ENCODE assay signal across 18 mouse cellular contexts in the genomic region with DNA sequence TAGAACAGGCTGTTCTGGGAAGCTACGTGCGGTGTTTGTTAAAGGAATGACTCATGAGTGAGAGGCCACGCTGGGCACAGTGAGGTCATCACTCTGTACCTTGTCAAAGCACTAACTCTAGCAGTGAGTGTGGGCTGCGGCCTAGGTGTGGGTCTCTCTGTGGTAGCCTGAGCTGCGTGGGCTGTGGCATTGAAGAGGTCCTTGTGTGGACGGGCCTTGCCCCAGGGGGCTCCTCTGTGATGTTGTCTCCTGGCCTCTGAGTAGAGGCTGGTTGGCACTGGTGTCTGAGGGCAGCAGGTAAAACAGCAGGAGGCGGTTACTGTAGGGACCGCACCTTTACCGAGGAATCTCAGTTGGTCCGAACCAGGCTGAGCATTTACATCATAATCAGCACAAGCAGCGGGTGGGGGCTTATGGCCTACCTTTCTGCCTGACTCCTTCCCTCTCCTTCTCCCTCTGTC. TPM values are rescaled to one million over a fixed set of nuclear protein-coding genes. Genes with fewer than 3 reads are reported as not detected.
DNase-seq lines count a peak whose midpoint lies in the region; ATAC-seq lines count a peak whose summit lies in the region.
"Had no signal": no experiment of that assay in that cellular context is flagged by ENCODE, and none has a peak within 500 bp of the region (broad histone marks: within the 10 kb centered on the region; RNA-seq: fewer than 3 reads in every experiment).

No protein-coding gene starts in this region.

- H3K36me3 ChIP-seq in intestine, embryonic 15.5 days, result no peaks in the 10 kb centered on the region
- H3K36me3 ChIP-seq: embryonic facial prominence, embryonic 15.5 days; forebrain, embryonic 12.5 days; limb, embryonic 10.5 days; liver, embryonic 13.5 days; midbrain, embryonic 10.5 days; neural tube, embryonic 15.5 days had no signal

- no peak overlapping the region for H3K9ac ChIP-seq in intestine, embryonic 15.5 days
- H3K9ac ChIP-seq: embryonic facial prominence, embryonic 15.5 days; forebrain, embryonic 12.5 days; hindbrain, embryonic 14.5 days; liver, embryonic 13.5 days; neural tube, embryonic 15.5 days had no signal

- H3K4me2 ChIP-seq in intestine, embryonic 15.5 days (replicated peaks), result no peak overlapping the region
- H3K4me2 ChIP-seq: forebrain, embryonic 12.5 days; hindbrain, embryonic 14.5 days; liver, embryonic 13.5 days; neural tube, embryonic 15.5 days had no signal

- 64% methylated on average over 11 of the region's 11 CpGs for WGBS in intestine, embryonic 15.5 days

- H3K27me3 ChIP-seq in intestine, embryonic 15.5 days (replicated peaks), result no peaks in the 10 kb centered on the region
- H3K27me3 ChIP-seq: embryonic facial prominence, embryonic 15.5 days; liver, embryonic 13.5 days; neural tube, embryonic 15.5 days had no signal

- DNase-seq in urinary bladder, postnatal 36 days (ENCODE audit: low spot score in 2 of 2), result peak; percentile 25 to 29
- no peak for DNase-seq in urinary bladder, adult 2 months (ENCODE audit: low spot score)
- DNase-seq in cerebellum, adult 18-20 months, result peak; percentile 64 to 71
- DNase-seq in lung, postnatal 10 days, result no peak
- DNase-seq: heart, adult 18-20 months; kidney, adult 9 months; liver, embryonic 13.5 days; lung, postnatal 36 days had no signal

- peaks cover 10% of the 10 kb centered on the region for H3K4me1 ChIP-seq in intestine, embryonic 15.5 days (replicated peaks)
- H3K4me1 ChIP-seq: forebrain, embryonic 12.5 days; neural tube, embryonic 15.5 days had no signal

- H3K4me3 ChIP-seq in intestine, embryonic 15.5 days (replicated peaks), result no peak overlapping the region
- H3K4me3 ChIP-seq: embryonic facial prominence, embryonic 15.5 days; forebrain, embryonic 12.5 days; limb, embryonic 10.5 days; liver, embryonic 13.5 days; midbrain, embryonic 10.5 days; neural tube, embryonic 15.5 days had no signal

- H3K27ac ChIP-seq in intestine, embryonic 15.5 days, result 0 out of 2 replicates have a peak overlapping the region, but pooled peaks have one; percentile 27
- H3K27ac ChIP-seq: embryonic facial prominence, embryonic 15.5 days; forebrain, embryonic 12.5 days; hindbrain, embryonic 14.5 days; limb, embryonic 10.5 days; liver, embryonic 13.5 days; neural tube, embryonic 15.5 days had no signal

- ATAC-seq in intestine, embryonic 15.5 days, result peak; percentile 69
- ATAC-seq in erythroblast, adult 5-6 weeks (replicated peaks; ENCODE audit: low FRiP score, poor library complexity, severe bottlenecking), result no peak
- ATAC-seq in monocyte, adult 5-6 weeks (replicated peaks; ENCODE audit: insufficient number of reproducible peaks, low FRiP score, low TSS enrichment, poor library complexity, severe bottlenecking), result no peak
- ATAC-seq: CD4-positive, CD25-positive, alpha-beta regulatory T cell, adult 4 months had no signal

- no peaks in the 10 kb centered on the region for H3K9me3 ChIP-seq in intestine, embryonic 15.5 days
- H3K9me3 ChIP-seq: embryonic facial prominence, embryonic 15.5 days; forebrain, embryonic 12.5 days; limb, embryonic 10.5 days; liver, embryonic 13.5 days; midbrain, embryonic 10.5 days; neural tube, embryonic 15.5 days had no signal

RNA-seq across cellular contexts. Expression of a gene that starts 9.9 kb away (rescaled TPM):
- polyA plus RNA-seq in urinary bladder, adult 2 months (2012; rRNA removed), result 15.9 and 17.9 TPM in 2 replicates
- polyA plus RNA-seq in intestine, embryonic 15.5 days (2015; fragmentation: Nextera tagmentation; extraction: Ambion mirVana), result 124 and 133 TPM in 2 replicates
- 40.0 and 40.1 TPM in 2 replicates for total RNA-seq in erythroblast, adult 5-6 weeks (2015; ENCODE audit: low replicate concordance)
- 67.2 and 89.1 TPM in 2 replicates for total RNA-seq in erythroblast, adult 5-6 weeks (2017; ENCODE audit: low replicate concordance)
- total RNA-seq in monocyte, adult 5-6 weeks (2017), result 122 to 151 TPM (median 138 TPM) in 3 replicates

Comparison
In these comparisons a context has a peak if more than half of its experiments do, and no peak if none do; other contexts are left out.
1. DNase-seq: peak in urinary bladder, postnatal 36 days (2 of 2) and cerebellum, adult 18-20 months (2 of 2); none in urinary bladder, adult 2 months (single experiment) and lung, postnatal 10 days (single experiment).